Mouse (Mus musculus) hindbrain, embryonic 12.5 days (tissue): ENCODE measurements at regions not wholly inside any gene's neighbourhood (a gene's known extent, or its start where the extent isn't known, plus 50 kb on each side); places are given as distances from the start of the nearest gene placed in this dataset.

ENCODE experiments used
- ATAC-seq: fragments of 200-750 bp; cut with Nextera tagmentation; 2 replicates; pipeline ENCODE4 v1.8.0; 2017; ENCODE audit warnings: moderate TSS enrichment; ENCODE audit not compliant: low FRiP score
- H3K27ac ChIP-seq: fragments of 300-500 bp; sonication (generic); 2 replicates; pipeline ENCODE4 v1.5.1; 2016; ENCODE audit warnings: mild to moderate bottlenecking
- H3K27me3 ChIP-seq: fragments of 300-500 bp; sonication (generic); 2 replicates; pipeline ENCODE4 v1.6.1; 2016; ENCODE audit warnings: mild to moderate bottlenecking
- H3K36me3 ChIP-seq: fragments of 300-500 bp; sonication (generic); 2 replicates; pipeline ENCODE4 v1.6.1; 2016; ENCODE audit warnings: mild to moderate bottlenecking
- H3K4me1 ChIP-seq: fragments of 300-500 bp; sonication (generic); 2 replicates; pipeline ENCODE4 v1.6.1; 2016
- H3K4me2 ChIP-seq: fragments of 300-500 bp; sonication (generic); replicated peaks from 2 replicates; pipeline ENCODE4 v1.6.1; 2016; ENCODE audit warnings: mild to moderate bottlenecking
- H3K4me3 ChIP-seq: fragments of 300-500 bp; sonication (generic); 2 replicates; pipeline ENCODE4 v1.5.1; 2016; ENCODE audit warnings: mild to moderate bottlenecking
- H3K9ac ChIP-seq: fragments of 300-500 bp; sonication (generic); 2 replicates; pipeline ENCODE4 v1.6.1; 2016; ENCODE audit warnings: mild to moderate bottlenecking, moderate library complexity
- H3K9me3 ChIP-seq: fragments of 300-500 bp; sonication (generic); replicated peaks from 2 replicates; pipeline ENCODE4 v1.6.1; 2016; ENCODE audit warnings: mild to moderate bottlenecking
- WGBS: fragments of 180-500 bp; shearing (Covaris S2); methylation state at CpG from one replicate; pipeline ENCODE4 v1.1.7; 2016; 5-methylcytosine and 5-hydroxymethylcytosine counted together

DNA sequence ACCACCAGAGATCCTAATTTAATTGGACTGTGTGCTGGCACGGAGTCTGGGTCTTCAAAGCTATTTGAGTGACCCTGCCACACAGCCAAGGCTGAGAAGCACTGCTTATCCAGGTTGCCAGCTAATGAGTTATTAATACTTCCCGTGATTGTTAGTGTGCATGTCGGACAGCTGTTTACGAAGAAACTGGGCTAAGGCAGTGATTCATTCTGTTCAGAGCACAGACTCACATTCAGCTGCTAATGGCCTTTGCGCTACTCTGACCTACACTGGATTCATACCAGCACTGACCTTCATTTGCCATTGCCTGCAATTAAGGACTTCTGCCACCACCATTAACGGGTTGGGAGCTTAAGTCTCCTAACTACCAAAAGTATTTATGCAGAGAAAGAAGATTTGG is 156.7 kb upstream of the Dppa4 start:
- no peak for ATAC-seq
- H3K27ac ChIP-seq: no peak overlapping the region
- H3K4me1 ChIP-seq: no peaks in the 10 kb centered on the region
- no peaks in the 10 kb centered on the region for H3K27me3 ChIP-seq
- H3K9ac ChIP-seq: no peak overlapping the region
- H3K9me3 ChIP-seq: no peaks in the 10 kb centered on the region
- no peaks in the 10 kb centered on the region for H3K36me3 ChIP-seq
- H3K4me3 ChIP-seq: no peak overlapping the region
- 87% methylated on average over 6 of the region's 6 CpGs for WGBS
- no peak overlapping the region for H3K4me2 ChIP-seq

DNA sequence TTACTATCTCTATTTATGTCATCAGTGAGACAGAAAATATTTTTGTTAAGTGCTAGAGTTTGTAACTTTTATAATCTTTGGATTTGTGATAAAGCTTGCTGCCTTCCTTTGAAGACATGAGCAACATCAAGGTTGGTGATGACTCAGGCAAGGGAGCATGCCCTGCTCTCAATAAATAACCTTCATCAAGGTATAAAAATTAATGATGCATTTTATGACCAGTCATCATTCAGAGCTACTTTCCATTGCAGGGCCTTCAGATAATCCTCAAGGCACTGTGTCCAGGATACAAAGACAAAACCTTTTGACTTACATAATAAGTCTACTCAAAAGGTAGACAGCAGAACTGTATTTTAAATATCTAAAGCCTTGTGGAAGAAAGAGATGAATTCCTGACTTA is 156.2 kb upstream of the Dppa4 start:
- no peaks in the 10 kb centered on the region for H3K4me1 ChIP-seq
- no peak overlapping the region for H3K4me2 ChIP-seq
- H3K36me3 ChIP-seq: no peaks in the 10 kb centered on the region
- ATAC-seq: no peak
- H3K9me3 ChIP-seq: no peaks in the 10 kb centered on the region
- H3K9ac ChIP-seq: no peak overlapping the region
- H3K27ac ChIP-seq: no peak overlapping the region
- H3K4me3 ChIP-seq: no peak overlapping the region
- H3K27me3 ChIP-seq: no peaks in the 10 kb centered on the region

GRCm38 (mm10) chr16:48155355-48155754 is 128.2 kb upstream of the Dppa4 start:
- Histone ChIP-seq H3K9ac (no peak overlapping the region), H3K9me3 (no peaks in the 10 kb centered on the region), H3K27ac (no peak overlapping the region), H3K4me3 (no peak overlapping the region), H3K4me2 (no peak overlapping the region), H3K36me3 (no peaks in the 10 kb centered on the region), H3K27me3 (no peaks in the 10 kb centered on the region), H3K4me1 (no peaks in the 10 kb centered on the region)
- WGBS: 90% methylated on average over 8 of the region's 8 CpGs
- ATAC-seq: peak; percentile 52; the same call in 1 of the 2 replicates

- no peaks in the 10 kb centered on the region for H3K4me1 ChIP-seq
- H3K36me3 ChIP-seq: no peaks in the 10 kb centered on the region
- H3K9ac ChIP-seq: no peak overlapping the region
- no peak overlapping the region for H3K4me2 ChIP-seq
- no peaks in the 10 kb centered on the region for H3K9me3 ChIP-seq
- peak; percentile 35; the same call in 1 of the 2 replicates for ATAC-seq
- WGBS: 74% methylated on average over 12 of the region's 12 CpGs
- H3K27me3 ChIP-seq: no peaks in the 10 kb centered on the region
- H3K4me3 ChIP-seq: no peak overlapping the region
- H3K27ac ChIP-seq: no peak overlapping the region
Observed at GRCm38 (mm10) chr16:48190399-48190798, 93.1 kb upstream of the Dppa4 start.

DNA sequence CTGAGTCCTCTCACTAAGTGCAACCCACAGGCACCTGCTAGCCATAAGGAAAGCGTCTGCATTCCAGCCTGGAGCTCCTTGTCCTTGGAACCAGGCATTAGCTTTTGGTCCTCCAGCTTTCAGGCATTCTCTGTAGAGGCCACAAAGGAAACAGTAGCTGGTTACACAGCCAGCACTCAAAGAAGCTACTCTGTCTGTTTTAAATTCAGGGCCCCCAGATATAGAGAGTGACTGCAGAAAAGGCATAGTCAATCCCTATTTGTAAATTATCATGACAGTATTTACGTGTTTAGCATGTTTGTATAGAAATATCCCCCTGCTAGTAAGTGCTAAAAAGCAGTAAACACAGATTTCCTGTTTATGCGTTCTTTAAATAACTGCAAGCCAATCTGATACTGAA is 91.3 kb upstream of the Dppa4 start:
- no peaks in the 10 kb centered on the region for H3K9me3 ChIP-seq
- no peak overlapping the region for H3K4me2 ChIP-seq
- H3K36me3 ChIP-seq: no peaks in the 10 kb centered on the region
- no peaks in the 10 kb centered on the region for H3K27me3 ChIP-seq
- WGBS: 89% methylated on average over 3 of the region's 3 CpGs
- H3K4me3 ChIP-seq: no peak overlapping the region
- no peak for ATAC-seq
- H3K27ac ChIP-seq: no peak overlapping the region
- H3K4me1 ChIP-seq: no peaks in the 10 kb centered on the region
- H3K9ac ChIP-seq: no peak overlapping the region

- Histone ChIP-seq H3K9me3 (no peaks in the 10 kb centered on the region; the same call in 1 of the 2 replicates), H3K27ac (no peak overlapping the region), H3K27me3 (no peaks in the 10 kb centered on the region), H3K4me3 (no peak overlapping the region), H3K4me2 (no peak overlapping the region), H3K9ac (no peak overlapping the region), H3K4me1 (no peaks in the 10 kb centered on the region), H3K36me3 (no peaks in the 10 kb centered on the region)
- ATAC-seq: no peak
Observed at GRCm38 (mm10) chr16:48214976-48215375, 68.6 kb upstream of the Dppa4 start.
